ENCODE assay signal across 8 mouse cellular contexts in the genomic region with DNA sequence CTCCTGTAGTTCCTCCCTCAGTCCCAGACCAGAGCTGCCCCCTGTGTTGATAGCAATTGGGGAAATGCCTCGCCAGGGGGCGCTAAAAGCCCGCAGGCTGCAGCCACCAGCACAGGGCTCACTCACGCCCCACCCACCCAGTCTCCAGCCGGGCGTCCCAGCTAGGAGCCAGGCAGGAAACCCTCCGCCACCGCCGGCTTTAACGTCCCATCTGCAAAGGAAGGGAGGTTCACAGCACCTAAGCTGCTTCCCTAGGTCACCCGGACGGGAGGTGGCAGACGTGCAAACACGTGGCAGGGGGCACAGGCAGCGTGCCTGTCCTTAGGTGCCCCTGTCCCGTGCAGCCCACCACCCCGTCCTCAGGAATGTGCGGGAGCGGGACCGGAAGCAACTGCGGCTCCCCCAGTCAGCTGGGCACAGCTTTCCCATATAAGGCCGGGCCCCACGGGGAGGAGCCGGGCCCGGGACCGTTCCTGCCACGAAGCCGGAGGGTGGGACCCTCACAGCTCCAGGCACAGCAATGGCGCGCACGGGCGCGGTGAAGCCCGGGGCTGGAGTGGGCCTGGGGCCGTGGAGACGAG. TPM values are rescaled to one million over a fixed set of nuclear protein-coding genes. Genes with fewer than 3 reads are reported as not detected.
DNase-seq lines count a peak whose midpoint lies in the region; ATAC-seq lines count a peak whose summit lies in the region.

No protein-coding gene starts in this region.

- WGBS in hindbrain, embryonic 13.5 days: under 1% methylated on average over 36 of the region's 36 CpGs

- ATAC-seq in hindbrain, embryonic 13.5 days (ENCODE audit: low FRiP score): peak; percentile 88

- peak overlapping the region; percentile 87 for H3K27ac ChIP-seq in hindbrain, embryonic 13.5 days

- peak overlapping the region; percentile 79 for H3K9ac ChIP-seq in hindbrain, embryonic 13.5 days

- no peaks in the 10 kb centered on the region for H3K9me3 ChIP-seq in hindbrain, embryonic 13.5 days

- peak overlapping the region; percentile 55 for H3K4me3 ChIP-seq in hindbrain, embryonic 13.5 days

- peaks cover 4% of the 10 kb centered on the region; the same call in 1 of the 2 replicates for H3K36me3 ChIP-seq in hindbrain, embryonic 13.5 days

- H3K27me3 ChIP-seq in hindbrain, embryonic 13.5 days: 0 out of 2 replicates have a peak, but pooled peaks cover 6% of the 10 kb centered on the region

- peak; percentile 95 for DNase-seq in R1 (ENCODE audit: low read depth, low spot score)
- peak; percentile 96 to 98 for DNase-seq in cerebellum, postnatal 14 days
- peak; percentile 83 to 93 for DNase-seq in frontal cortex, postnatal 14 days (ENCODE audit: low spot score in 2 of 2)
- DNase-seq in layer of hippocampus, postnatal 25 days (ENCODE audit: extremely low spot score in 1 of 2, low spot score in 1 of 2): peak; percentile 95 to 99
- DNase-seq in lung, postnatal 14 days: peak; percentile 99
- peak; percentile 97 for DNase-seq in ovary, postnatal 36 days (ENCODE audit: low spot score)
- peak; percentile 98 for DNase-seq in thymus, postnatal 14 days

- H3K4me1 ChIP-seq in hindbrain, embryonic 13.5 days (replicated peaks): peaks cover 27% of the 10 kb centered on the region

- H3K4me2 ChIP-seq in hindbrain, embryonic 13.5 days: peak overlapping the region; percentile 89

RNA-seq across cellular contexts. Expression of a gene that starts 4.9 kb away (rescaled TPM):
- polyA plus RNA-seq in hindbrain, embryonic 13.5 days (2015; fragmentation: Nextera tagmentation; extraction: Ambion mirVana): 16.7 and 17.7 TPM in 2 replicates
- 1 to 10 TPM; 8.8 to 8.9 TPM for total RNA-seq in layer of hippocampus, postnatal 25 days (2021)

RNA-seq across cellular contexts. Expression of a gene that starts 21.0 kb away (rescaled TPM):
- polyA plus RNA-seq in hindbrain, embryonic 13.5 days (2015; fragmentation: Nextera tagmentation; extraction: Ambion mirVana): 55.8 and 58.4 TPM in 2 replicates
- 100 to 1,000 TPM; 204 to 221 TPM for total RNA-seq in layer of hippocampus, postnatal 25 days (2021)

RNA-seq across cellular contexts. Expression of a gene that starts 30.9 kb away (rescaled TPM):
- 3.3 and 4.1 TPM in 2 replicates for polyA plus RNA-seq in hindbrain, embryonic 13.5 days (2015; fragmentation: Nextera tagmentation; extraction: Ambion mirVana)
- 10 to 100 TPM; 76.9 to 78.3 TPM for total RNA-seq in layer of hippocampus, postnatal 25 days (2021)

RNA-seq across cellular contexts. Expression of a gene that starts 47.4 kb away (rescaled TPM):
- 0.61 and 0.62 TPM in 2 replicates for polyA plus RNA-seq in hindbrain, embryonic 13.5 days (2015; fragmentation: Nextera tagmentation; extraction: Ambion mirVana)
- total RNA-seq in layer of hippocampus, postnatal 25 days (2021): 1 to 10 TPM; 1.9 to 2.1 TPM

Comparison
In these comparisons a context has a peak if more than half of its experiments do, and no peak if none do; other contexts are left out.
1. Peak in every context shown above with its lines: DNase-seq, ATAC-seq, H3K4me3 ChIP-seq and H3K27ac ChIP-seq.